Mouse (Mus musculus): ENCODE data around the gene Bco2. TPM values are rescaled to one million over a fixed set of nuclear protein-coding genes. Genes with fewer than 3 reads are reported as not detected.

Gene Bco2
- polyA plus RNA-seq, 1 experiment from 2014 or later, result 0.61 TPM

GRCm38 (mm10) chr9:50592955-50593354 is 38.0 kb upstream of the Bco2 start:
- H3K4me2 ChIP-seq (ENCODE audit: low read length), result no peak overlapping the region
- no peak overlapping the region for H3K27ac ChIP-seq (ENCODE audit: low read length)
- ATAC-seq, result no peak
- WGBS, result 90% methylated on average over 9 of the region's 9 CpGs
- no peaks in the 10 kb centered on the region for H3K27me3 ChIP-seq (replicated peaks; ENCODE audit: control insufficient read depth, insufficient read depth, low read length)
- H3K9me3 ChIP-seq (ENCODE audit: control insufficient read depth, low read length), result no peaks in the 10 kb centered on the region
- no peak overlapping the region for H3K4me3 ChIP-seq (replicated peaks; ENCODE audit: low read length)
- H3K9ac ChIP-seq (replicated peaks; ENCODE audit: low read depth, low read length), result no peak overlapping the region
- H3K36me3 ChIP-seq (ENCODE audit: control insufficient read depth, insufficient read depth), result peaks cover 9% of the 10 kb centered on the region
- H3K4me1 ChIP-seq (replicated peaks; ENCODE audit: control insufficient read depth, insufficient read depth, low read length), result no peaks in the 10 kb centered on the region

DNA sequence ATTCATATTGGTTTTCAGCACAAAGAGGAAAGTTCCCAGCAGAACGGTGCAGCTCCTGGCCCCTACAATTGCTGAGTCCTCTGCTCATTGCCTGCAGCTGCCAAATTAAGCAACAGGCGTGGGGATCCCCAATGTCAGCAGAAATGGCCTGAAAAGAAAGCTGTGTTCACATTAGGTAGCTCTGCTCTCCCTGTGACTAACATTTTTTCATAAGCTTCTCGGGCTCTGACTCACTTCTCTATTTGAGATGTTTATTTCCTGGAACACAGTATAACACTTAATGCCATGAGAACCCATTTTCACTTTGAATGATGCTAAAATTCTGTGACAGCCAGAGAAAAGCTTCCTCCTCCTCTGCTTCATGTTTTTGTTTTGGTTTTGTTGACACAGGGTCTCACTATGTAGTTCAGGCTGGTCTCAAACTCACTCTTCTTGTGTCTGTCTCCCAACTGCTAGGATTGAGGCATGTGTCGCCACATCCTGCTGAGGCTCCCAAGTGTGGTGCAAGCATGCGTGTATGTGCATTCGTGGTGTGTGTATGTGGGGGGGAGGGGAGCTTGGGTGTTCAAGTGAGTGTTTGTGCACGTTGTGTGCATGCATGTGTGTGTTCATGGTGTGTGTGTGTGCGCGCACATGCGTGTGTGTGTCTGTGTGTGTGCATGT is 36.0 kb upstream of the Bco2 start:
- Histone ChIP-seq H3K9ac (replicated peaks; ENCODE audit: low read depth, low read length) (no peak overlapping the region), H3K9me3 (ENCODE audit: control insufficient read depth, low read length) (no peaks in the 10 kb centered on the region), H3K27ac (ENCODE audit: low read length) (no peak overlapping the region), H3K4me1 (replicated peaks; ENCODE audit: control insufficient read depth, insufficient read depth, low read length) (no peaks in the 10 kb centered on the region), H3K27me3 (replicated peaks; ENCODE audit: control insufficient read depth, insufficient read depth, low read length) (no peaks in the 10 kb centered on the region), H3K4me3 (replicated peaks; ENCODE audit: low read length) (no peak overlapping the region), H3K36me3 (ENCODE audit: control insufficient read depth, insufficient read depth) (no peaks in the 10 kb centered on the region; the same call in 1 of the 2 replicates), H3K4me2 (ENCODE audit: low read length) (no peak overlapping the region)
- no peak for ATAC-seq
- 75% methylated on average over 10 of the region's 10 CpGs for WGBS

DNA sequence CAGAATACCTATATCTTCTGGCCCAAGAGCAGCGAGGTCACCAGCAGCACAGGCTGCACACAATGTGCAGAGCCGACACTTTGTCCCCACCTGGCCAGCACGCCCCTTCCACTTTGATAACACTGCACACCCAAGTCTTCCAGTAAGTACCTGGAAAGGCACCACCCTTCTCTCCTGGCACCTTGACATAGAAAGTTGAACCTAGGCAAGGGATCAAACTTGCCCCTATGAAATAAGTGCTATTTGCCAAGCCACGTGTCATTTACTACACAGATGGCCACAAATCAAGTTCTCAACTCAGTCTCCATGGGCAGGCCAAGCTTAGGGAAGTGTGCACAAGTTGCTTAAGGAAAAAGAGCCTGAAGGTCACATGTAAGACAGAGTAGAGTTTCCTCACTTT is 32.0 kb upstream of the Bco2 start:
- Histone ChIP-seq H3K9ac (replicated peaks; ENCODE audit: low read depth, low read length) (no peak overlapping the region), H3K27me3 (replicated peaks; ENCODE audit: control insufficient read depth, insufficient read depth, low read length) (no peaks in the 10 kb centered on the region), H3K4me3 (replicated peaks; ENCODE audit: low read length) (no peak overlapping the region), H3K4me1 (replicated peaks; ENCODE audit: control insufficient read depth, insufficient read depth, low read length) (no peaks in the 10 kb centered on the region), H3K36me3 (ENCODE audit: control insufficient read depth, insufficient read depth) (no peaks in the 10 kb centered on the region), H3K27ac (ENCODE audit: low read length) (no peak overlapping the region), H3K9me3 (ENCODE audit: control insufficient read depth, low read length) (no peaks in the 10 kb centered on the region), H3K4me2 (ENCODE audit: low read length) (no peak overlapping the region)
- ATAC-seq, result no peak
- WGBS, result 81% methylated on average over 4 of the region's 4 CpGs

GRCm38 (mm10) chr9:50585145-50585818 is 30.3 kb upstream of the Bco2 start:
- 87% methylated on average over 6 of the region's 6 CpGs for WGBS

DNA sequence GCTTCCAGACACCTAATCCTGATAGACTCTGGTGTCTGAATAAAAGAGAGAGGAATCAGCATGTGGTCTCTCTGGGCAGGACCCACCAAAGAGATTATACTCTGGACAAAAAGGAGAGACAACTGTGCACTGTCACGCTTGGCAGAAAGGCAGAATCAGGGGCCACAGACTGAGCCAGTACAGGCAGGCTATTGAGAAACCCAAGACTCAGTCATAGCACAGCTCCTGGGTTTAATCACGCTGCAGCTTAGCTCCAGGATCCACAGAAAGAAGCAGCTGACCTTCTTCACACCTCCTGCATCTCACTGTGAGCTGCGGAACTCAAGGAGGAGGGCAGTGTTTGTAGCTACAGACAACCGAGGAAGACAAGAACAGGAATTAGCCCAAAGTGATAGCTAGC is 25.4 kb upstream of the Bco2 start:
- H3K36me3 ChIP-seq (ENCODE audit: control insufficient read depth, insufficient read depth), result no peaks in the 10 kb centered on the region
- WGBS, result 35% methylated on average over 4 of the region's 4 CpGs

More at GRCm38 (mm10) chr9:50585145-50585818, 30.3 kb upstream of the Bco2 start:
- no peaks in the 10 kb centered on the region for H3K27me3 ChIP-seq (replicated peaks; ENCODE audit: control insufficient read depth, insufficient read depth, low read length)
- no peaks in the 10 kb centered on the region for H3K36me3 ChIP-seq (ENCODE audit: control insufficient read depth, insufficient read depth)
- ATAC-seq, result no peak
- H3K9me3 ChIP-seq (ENCODE audit: control insufficient read depth, low read length), result no peaks in the 10 kb centered on the region
- no peak overlapping the region for H3K4me3 ChIP-seq (replicated peaks; ENCODE audit: low read length)
- no peak overlapping the region for H3K9ac ChIP-seq (replicated peaks; ENCODE audit: low read depth, low read length)
- no peaks in the 10 kb centered on the region for H3K4me1 ChIP-seq (replicated peaks; ENCODE audit: control insufficient read depth, insufficient read depth, low read length)
- H3K27ac ChIP-seq (ENCODE audit: low read length), result no peak overlapping the region
- H3K4me2 ChIP-seq (ENCODE audit: low read length), result no peak overlapping the region

GRCm38 (mm10) chr9:50569599-50570525 is 14.9 kb upstream of the Bco2 start:
- no peaks in the 10 kb centered on the region for H3K27me3 ChIP-seq (replicated peaks; ENCODE audit: control insufficient read depth, insufficient read depth, low read length)
- WGBS, result 80% methylated on average over 10 of the region's 10 CpGs

More for the DNA sequence above, 25.4 kb upstream of the Bco2 start:
- H3K27ac ChIP-seq (ENCODE audit: low read length), result no peak overlapping the region
- H3K9me3 ChIP-seq (ENCODE audit: control insufficient read depth, low read length), result no peaks in the 10 kb centered on the region
- H3K4me2 ChIP-seq (ENCODE audit: low read length), result no peak overlapping the region
- H3K9ac ChIP-seq (replicated peaks; ENCODE audit: low read depth, low read length), result no peak overlapping the region
- no peaks in the 10 kb centered on the region for H3K4me1 ChIP-seq (replicated peaks; ENCODE audit: control insufficient read depth, insufficient read depth, low read length)
- ATAC-seq, result no peak
- no peaks in the 10 kb centered on the region for H3K27me3 ChIP-seq (replicated peaks; ENCODE audit: control insufficient read depth, insufficient read depth, low read length)
- no peak overlapping the region for H3K4me3 ChIP-seq (replicated peaks; ENCODE audit: low read length)

GRCm38 (mm10) chr9:50567881-50568280 is 12.9 kb upstream of the Bco2 start:
- Histone ChIP-seq H3K9ac (replicated peaks; ENCODE audit: low read depth, low read length) (no peak overlapping the region), H3K4me2 (ENCODE audit: low read length) (no peak overlapping the region), H3K36me3 (ENCODE audit: control insufficient read depth, insufficient read depth) (no peaks in the 10 kb centered on the region), H3K4me1 (replicated peaks; ENCODE audit: control insufficient read depth, insufficient read depth, low read length) (no peaks in the 10 kb centered on the region), H3K4me3 (replicated peaks; ENCODE audit: low read length) (no peak overlapping the region), H3K27ac (ENCODE audit: low read length) (no peak overlapping the region), H3K9me3 (ENCODE audit: control insufficient read depth, low read length) (no peaks in the 10 kb centered on the region), H3K27me3 (replicated peaks; ENCODE audit: control insufficient read depth, insufficient read depth, low read length) (no peaks in the 10 kb centered on the region)
- WGBS, result 85% methylated on average over 2 of the region's 2 CpGs
- ATAC-seq, result no peak

More at GRCm38 (mm10) chr9:50569599-50570525, 14.9 kb upstream of the Bco2 start:
- ATAC-seq, result no peak
- H3K4me1 ChIP-seq (replicated peaks; ENCODE audit: control insufficient read depth, insufficient read depth, low read length), result no peaks in the 10 kb centered on the region
- no peaks in the 10 kb centered on the region for H3K9me3 ChIP-seq (ENCODE audit: control insufficient read depth, low read length)
- H3K9ac ChIP-seq (replicated peaks; ENCODE audit: low read depth, low read length), result no peak overlapping the region
- H3K27ac ChIP-seq (ENCODE audit: low read length), result no peak overlapping the region
- H3K4me3 ChIP-seq (replicated peaks; ENCODE audit: low read length), result no peak overlapping the region
- no peaks in the 10 kb centered on the region for H3K36me3 ChIP-seq (ENCODE audit: control insufficient read depth, insufficient read depth)
- H3K4me2 ChIP-seq (ENCODE audit: low read length), result no peak overlapping the region

DNA sequence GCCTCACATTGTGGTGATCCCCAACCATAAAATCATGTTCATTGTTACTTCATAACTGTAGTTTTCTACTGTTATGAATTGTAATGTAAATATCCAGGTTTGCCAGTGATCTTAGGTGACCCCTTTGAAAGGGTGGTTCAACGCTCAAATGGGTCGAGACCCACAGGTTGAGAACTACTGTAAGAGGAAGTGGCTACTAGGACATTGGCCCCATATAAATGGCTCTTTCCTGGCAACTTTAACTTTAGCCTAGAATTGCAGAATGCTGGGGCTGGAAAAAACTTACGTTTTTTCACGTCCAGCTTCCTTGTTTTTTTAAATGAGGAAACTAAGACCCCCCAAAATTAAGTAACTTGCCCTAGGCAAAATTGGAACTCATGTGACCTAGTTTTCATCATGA is 12.4 kb upstream of the Bco2 start:
- Histone ChIP-seq H3K9me3 (ENCODE audit: control insufficient read depth, low read length) (no peaks in the 10 kb centered on the region), H3K27ac (ENCODE audit: low read length) (no peak overlapping the region), H3K9ac (replicated peaks; ENCODE audit: low read depth, low read length) (no peak overlapping the region), H3K4me1 (replicated peaks; ENCODE audit: control insufficient read depth, insufficient read depth, low read length) (no peaks in the 10 kb centered on the region), H3K4me3 (replicated peaks; ENCODE audit: low read length) (no peak overlapping the region), H3K36me3 (ENCODE audit: control insufficient read depth, insufficient read depth) (no peaks in the 10 kb centered on the region), H3K4me2 (ENCODE audit: low read length) (no peak overlapping the region), H3K27me3 (replicated peaks; ENCODE audit: control insufficient read depth, insufficient read depth, low read length) (no peaks in the 10 kb centered on the region)
- no peak for ATAC-seq
- WGBS, result 88% methylated on average over 4 of the region's 4 CpGs

GRCm38 (mm10) chr9:50565940-50566339 is 11.0 kb upstream of the Bco2 start:
- no peak overlapping the region for H3K9ac ChIP-seq (replicated peaks; ENCODE audit: low read depth, low read length)
- H3K27me3 ChIP-seq (replicated peaks; ENCODE audit: control insufficient read depth, insufficient read depth, low read length), result no peaks in the 10 kb centered on the region
- WGBS, result 90% methylated on average over 4 of the region's 4 CpGs
- H3K4me3 ChIP-seq (replicated peaks; ENCODE audit: low read length), result no peak overlapping the region
- no peaks in the 10 kb centered on the region for H3K9me3 ChIP-seq (ENCODE audit: control insufficient read depth, low read length)
- no peaks in the 10 kb centered on the region for H3K36me3 ChIP-seq (ENCODE audit: control insufficient read depth, insufficient read depth)
- no peak for ATAC-seq
- H3K27ac ChIP-seq (ENCODE audit: low read length), result no peak overlapping the region
- no peak overlapping the region for H3K4me2 ChIP-seq (ENCODE audit: low read length)
- H3K4me1 ChIP-seq (replicated peaks; ENCODE audit: control insufficient read depth, insufficient read depth, low read length), result no peaks in the 10 kb centered on the region

Data from forebrain, embryonic 16.5 days (tissue).